Mouse (Mus musculus) neural tube, embryonic 11.5 days (tissue): ENCODE measurements around the gene Gm17571. TPM values are rescaled to one million over a fixed set of nuclear protein-coding genes. Genes with fewer than 3 reads are reported as not detected.

Experiments used
- ATAC-seq: fragments of 200-750 bp; cut with Nextera tagmentation; 2 replicates; pipeline ENCODE4 v1.8.0; 2017; ENCODE audit warnings: moderate number of reproducible peaks, mild to moderate bottlenecking, moderate TSS enrichment, moderate library complexity; ENCODE audit not compliant: insufficient read depth, low FRiP score, low TSS enrichment
- DNase-seq: peaks from one replicate; pipeline ENCODE4 v3.0.0-alpha.2; 2015; ENCODE audit warnings: low spot score
- H3K27ac ChIP-seq: fragments of 300-500 bp; sonication (generic); 2 replicates; pipeline ENCODE4 v1.5.1; 2014; ENCODE audit warnings: low read depth, mild to moderate bottlenecking, low read length
- H3K27me3 ChIP-seq: fragments of 300-500 bp; sonication (generic); 2 replicates; pipeline ENCODE4 v1.6.1; 2014; ENCODE audit warnings: mild to moderate bottlenecking, low read length, mixed read lengths; ENCODE audit not compliant: control insufficient read depth, insufficient read depth
- H3K36me3 ChIP-seq: fragments of 300-500 bp; sonication (generic); 2 replicates; pipeline ENCODE4 v1.6.1; 2014; ENCODE audit warnings: mild to moderate bottlenecking, low read length, moderate library complexity, mixed read lengths; ENCODE audit not compliant: control insufficient read depth, insufficient read depth
- H3K4me1 ChIP-seq: fragments of 300-500 bp; sonication (generic); 2 replicates; pipeline ENCODE4 v1.6.1; 2014; ENCODE audit warnings: low read length, mixed read lengths; ENCODE audit not compliant: control insufficient read depth, insufficient read depth
- H3K4me2 ChIP-seq: fragments of 300-500 bp; sonication (generic); 2 replicates; pipeline ENCODE4 v1.6.1; 2014; ENCODE audit warnings: low read depth, mild to moderate bottlenecking, moderate library complexity
- H3K4me3 ChIP-seq: fragments of 300-500 bp; sonication (generic); 2 replicates; pipeline ENCODE4 v1.5.1; 2014; ENCODE audit warnings: low read depth, low read length
- H3K9ac ChIP-seq: fragments of 300-500 bp; sonication (generic); 2 replicates; pipeline ENCODE4 v1.6.1; 2014; ENCODE audit warnings: mild to moderate bottlenecking, low read length
- H3K9me3 ChIP-seq: fragments of 300-500 bp; sonication (generic); 2 replicates; pipeline ENCODE4 v1.6.1; 2016; ENCODE audit warnings: low read length; ENCODE audit not compliant: control insufficient read depth
- WGBS: fragments of 180-500 bp; shearing (Covaris S2); extraction: QIAGEN DNeasy Blood & Tissue Kit; methylation state at CpG from one replicate; pipeline ENCODE4 v1.1.7; 2014; 5-methylcytosine and 5-hydroxymethylcytosine counted together
- polyA plus RNA-seq: library from polyadenylated mRNA; unstranded; fragments of >200 nt; fragmentation: Nextera tagmentation; extraction: Ambion mirVana; gene quantifications from 2 replicates; pipeline ENCODE4 v1.2.1, GENCODE M21; 2014

The Gm17571 gene
- polyA plus RNA-seq, 1 experiment from 2014 or later, result not detected

DNA sequence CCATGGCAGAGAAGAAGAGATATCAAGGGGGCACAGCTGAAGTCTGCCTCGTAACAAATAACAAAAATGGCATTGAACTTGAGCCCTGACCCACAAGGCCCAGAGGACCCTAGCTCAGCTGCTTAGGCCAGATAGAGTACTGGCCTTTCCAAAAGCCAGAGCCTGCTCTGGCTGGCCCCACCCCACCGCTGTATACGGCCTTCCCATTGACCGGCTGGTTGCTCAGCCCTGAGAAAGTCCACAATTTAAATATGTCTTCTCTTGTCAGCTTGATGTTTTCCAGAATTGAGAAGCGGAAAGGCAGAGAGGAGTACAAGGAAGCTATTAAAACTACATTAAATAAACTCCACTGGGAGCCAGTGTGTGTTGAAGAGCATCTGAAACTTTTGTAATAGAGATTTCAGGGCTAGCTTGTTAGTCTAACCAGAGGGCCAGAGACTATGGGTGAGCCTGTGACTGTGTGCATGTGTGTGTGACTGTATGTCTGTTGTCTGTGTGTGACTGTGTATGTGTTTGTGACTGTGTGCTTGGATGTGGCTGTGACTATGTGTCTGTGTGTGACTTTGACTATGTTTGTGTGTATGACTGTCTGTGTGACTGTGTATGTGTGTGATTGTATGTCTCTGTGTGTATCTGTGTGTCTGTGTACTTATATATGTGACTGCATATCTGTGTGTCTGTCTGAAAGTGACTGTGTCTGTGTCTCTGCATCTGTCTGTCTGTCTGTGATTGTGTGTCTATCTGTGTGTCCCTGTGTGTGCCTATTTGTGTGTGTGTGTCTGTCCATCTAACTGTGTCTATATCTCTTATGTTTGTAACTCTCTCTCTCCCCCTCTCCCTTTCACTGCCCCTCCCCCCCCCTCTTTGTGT is 36.9 kb upstream of the Gm17571 start:
- peaks cover 14% of the 10 kb centered on the region for H3K4me1 ChIP-seq
- H3K4me2 ChIP-seq, result no peak overlapping the region
- H3K4me3 ChIP-seq, result no peak overlapping the region
- no peaks in the 10 kb centered on the region for H3K27me3 ChIP-seq
- no peaks in the 10 kb centered on the region for H3K36me3 ChIP-seq
- ATAC-seq (no peak), DNase-seq (no peak)
- H3K9ac ChIP-seq, result no peak overlapping the region
- H3K27ac ChIP-seq, result no peak overlapping the region
- WGBS, result 70% methylated on average over 5 of the region's 5 CpGs
- no peaks in the 10 kb centered on the region for H3K9me3 ChIP-seq

DNA sequence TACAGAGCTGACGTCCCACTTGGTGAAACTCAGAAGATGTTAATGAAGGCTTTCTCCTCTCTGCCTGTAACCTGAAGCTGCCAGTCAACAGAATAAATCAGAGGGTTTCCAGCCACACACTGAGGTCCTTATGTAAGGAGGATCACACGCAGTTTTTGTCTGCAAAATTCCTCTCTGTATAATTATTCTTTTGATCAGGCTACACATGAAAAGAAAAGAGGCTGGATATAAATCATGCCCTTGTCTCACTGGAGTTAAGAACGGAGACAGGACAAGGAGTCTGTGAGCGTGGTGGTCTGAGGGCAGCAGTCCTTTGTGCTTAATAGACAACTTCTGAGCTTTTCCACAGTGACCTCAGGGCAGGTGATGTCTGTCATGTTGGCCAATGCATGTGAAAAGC is 32.7 kb upstream of the Gm17571 start:
- ATAC-seq, result peak; percentile 81
- WGBS, result 11% methylated on average over 4 of the region's 4 CpGs
- Histone ChIP-seq H3K4me1 (peaks cover 14% of the 10 kb centered on the region), H3K27me3 (no peaks in the 10 kb centered on the region), H3K4me3 (no peak overlapping the region), H3K27ac (0 out of 2 replicates have a peak overlapping the region, but pooled peaks have one; percentile 60), H3K4me2 (no peak overlapping the region), H3K36me3 (no peaks in the 10 kb centered on the region), H3K9me3 (no peaks in the 10 kb centered on the region), H3K9ac (no peak overlapping the region)
- DNase-seq, result peak; percentile 45

DNA sequence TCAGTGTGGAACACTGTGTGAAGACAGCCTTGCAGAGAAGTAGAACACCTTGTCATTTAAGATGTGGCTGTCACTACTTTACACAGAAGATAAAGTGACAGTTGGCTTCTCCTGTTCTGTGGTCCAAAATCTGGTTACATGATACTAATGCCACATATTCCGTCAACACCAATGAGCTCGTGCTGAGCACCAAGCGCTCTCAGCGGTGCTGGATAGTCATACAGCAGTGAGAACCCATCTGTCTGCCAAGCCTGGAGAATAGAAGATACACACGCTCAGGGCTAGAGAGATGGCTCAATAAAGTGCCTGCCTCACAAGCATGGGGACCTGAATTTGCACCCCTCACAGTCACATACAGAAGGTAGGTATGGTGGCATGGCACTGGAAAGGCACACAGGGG is 28.4 kb upstream of the Gm17571 start:
- Histone ChIP-seq H3K27me3 (no peaks in the 10 kb centered on the region), H3K9me3 (no peaks in the 10 kb centered on the region), H3K27ac (no peak overlapping the region), H3K4me3 (no peak overlapping the region), H3K9ac (no peak overlapping the region), H3K4me2 (no peak overlapping the region), H3K36me3 (no peaks in the 10 kb centered on the region), H3K4me1 (peaks cover 12% of the 10 kb centered on the region; the same call in 1 of the 2 replicates)
- ATAC-seq (no peak), DNase-seq (no peak)
- 92% methylated on average over 5 of the region's 5 CpGs for WGBS

DNA sequence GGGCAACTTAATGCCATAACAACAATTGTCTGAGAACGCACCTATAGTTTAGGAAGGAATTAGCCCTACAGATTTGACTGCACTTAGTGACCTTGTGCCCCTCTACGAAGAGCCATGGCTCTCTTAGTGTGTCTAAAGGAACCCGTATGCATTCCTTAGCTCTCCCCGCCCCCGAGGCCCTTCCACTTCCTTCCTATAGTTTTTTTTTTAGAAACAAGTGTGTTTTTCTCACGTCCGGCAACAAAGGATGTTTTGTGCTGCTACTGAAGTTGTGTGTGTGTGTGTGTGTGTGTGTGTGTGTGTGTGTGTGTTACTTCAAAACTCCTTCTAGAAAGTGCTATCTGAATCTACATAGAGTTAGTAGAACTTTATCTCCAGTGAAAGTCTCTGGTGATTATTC is 23.5 kb upstream of the Gm17571 start:
- Histone ChIP-seq H3K27ac (no peak overlapping the region), H3K4me3 (no peak overlapping the region), H3K9me3 (no peaks in the 10 kb centered on the region), H3K36me3 (no peaks in the 10 kb centered on the region), H3K4me1 (peaks cover 6% of the 10 kb centered on the region; the same call in 1 of the 2 replicates), H3K27me3 (no peaks in the 10 kb centered on the region), H3K4me2 (no peak overlapping the region), H3K9ac (no peak overlapping the region)
- WGBS, result 51% methylated on average over 7 of the region's 7 CpGs
- DNase-seq, result no peak
- ATAC-seq, result no peak

DNA sequence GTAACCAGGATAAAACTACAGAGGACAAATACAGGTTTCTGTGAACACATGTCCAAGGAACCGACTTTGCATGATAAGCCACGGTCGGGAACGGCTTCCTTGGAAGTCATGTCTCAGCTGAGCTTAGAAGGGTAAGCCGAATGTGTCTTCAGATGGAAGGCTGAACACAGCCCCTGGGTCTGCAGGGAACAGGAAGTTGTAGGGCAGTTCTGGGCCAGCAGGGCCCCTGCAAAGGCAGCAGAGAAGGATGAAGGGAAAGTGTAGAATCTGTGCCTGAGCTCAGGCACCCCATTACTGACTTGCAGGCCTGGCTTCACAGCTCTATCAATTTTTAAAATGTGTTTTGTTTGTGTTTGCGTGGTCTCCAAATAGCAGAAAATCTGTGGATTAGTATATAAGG is 22.2 kb upstream of the Gm17571 start:
- no peak overlapping the region for H3K9ac ChIP-seq
- peaks cover 6% of the 10 kb centered on the region; the same call in 1 of the 2 replicates for H3K4me1 ChIP-seq
- no peak for ATAC-seq
- no peak for DNase-seq
- H3K27me3 ChIP-seq, result no peaks in the 10 kb centered on the region
- no peak overlapping the region for H3K4me3 ChIP-seq
- H3K4me2 ChIP-seq, result no peak overlapping the region
- no peaks in the 10 kb centered on the region for H3K36me3 ChIP-seq
- H3K9me3 ChIP-seq, result no peaks in the 10 kb centered on the region
- WGBS, result 88% methylated on average over 6 of the region's 6 CpGs
- H3K27ac ChIP-seq, result no peak overlapping the region

DNA sequence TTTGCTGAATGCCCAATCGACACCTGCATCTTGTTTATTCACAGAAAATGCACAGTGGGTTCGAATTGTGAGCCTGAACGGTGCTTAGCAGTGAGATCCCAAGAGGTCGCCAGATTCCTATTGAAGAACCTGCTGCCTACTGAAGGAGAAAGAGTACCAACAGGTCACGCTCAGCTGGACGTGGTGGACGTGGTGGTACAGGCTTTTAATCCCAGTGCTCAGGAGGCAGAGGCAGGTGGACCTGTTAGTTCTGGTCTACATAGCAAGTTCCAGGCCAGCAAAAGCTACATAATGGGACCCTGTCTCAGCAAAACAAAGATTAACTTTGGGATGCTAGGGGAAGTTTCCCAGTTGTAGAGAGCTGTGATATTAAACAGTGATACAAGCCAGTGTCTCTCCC is 21.2 kb upstream of the Gm17571 start:
- Histone ChIP-seq H3K4me1 (peaks cover 6% of the 10 kb centered on the region; the same call in 1 of the 2 replicates), H3K9ac (no peak overlapping the region), H3K27ac (no peak overlapping the region), H3K36me3 (no peaks in the 10 kb centered on the region), H3K4me3 (no peak overlapping the region), H3K27me3 (no peaks in the 10 kb centered on the region), H3K9me3 (no peaks in the 10 kb centered on the region), H3K4me2 (no peak overlapping the region)
- WGBS, result 79% methylated on average over 7 of the region's 7 CpGs
- no peak for DNase-seq
- no peak for ATAC-seq

DNA sequence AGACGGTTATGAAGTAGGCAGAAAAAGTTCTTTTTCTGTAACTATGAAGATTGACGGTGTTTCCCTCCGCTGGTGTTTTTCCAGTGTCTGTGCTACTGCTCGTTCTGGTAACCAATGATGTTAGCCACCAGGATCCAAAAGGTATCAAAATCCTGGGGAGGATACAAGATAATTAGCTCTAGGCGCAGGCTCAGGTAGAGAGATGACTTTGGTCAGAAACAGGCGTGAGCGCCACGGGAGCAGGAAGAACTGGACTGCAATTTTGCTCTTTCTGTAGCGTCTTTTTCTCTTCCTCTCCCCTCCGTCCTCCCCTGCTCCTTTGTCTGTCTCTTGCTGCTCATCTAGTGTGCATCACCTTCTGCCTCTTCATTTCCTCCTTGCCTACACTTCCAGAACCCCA is 20.3 kb upstream of the Gm17571 start:
- no peaks in the 10 kb centered on the region for H3K9me3 ChIP-seq
- H3K9ac ChIP-seq, result no peak overlapping the region
- no peaks in the 10 kb centered on the region for H3K36me3 ChIP-seq
- peaks cover 6% of the 10 kb centered on the region; the same call in 1 of the 2 replicates for H3K4me1 ChIP-seq
- H3K27ac ChIP-seq, result no peak overlapping the region
- WGBS, result 82% methylated on average over 10 of the region's 10 CpGs
- H3K4me2 ChIP-seq, result no peak overlapping the region
- DNase-seq (no peak), ATAC-seq (no peak)
- no peak overlapping the region for H3K4me3 ChIP-seq
- no peaks in the 10 kb centered on the region for H3K27me3 ChIP-seq

DNA sequence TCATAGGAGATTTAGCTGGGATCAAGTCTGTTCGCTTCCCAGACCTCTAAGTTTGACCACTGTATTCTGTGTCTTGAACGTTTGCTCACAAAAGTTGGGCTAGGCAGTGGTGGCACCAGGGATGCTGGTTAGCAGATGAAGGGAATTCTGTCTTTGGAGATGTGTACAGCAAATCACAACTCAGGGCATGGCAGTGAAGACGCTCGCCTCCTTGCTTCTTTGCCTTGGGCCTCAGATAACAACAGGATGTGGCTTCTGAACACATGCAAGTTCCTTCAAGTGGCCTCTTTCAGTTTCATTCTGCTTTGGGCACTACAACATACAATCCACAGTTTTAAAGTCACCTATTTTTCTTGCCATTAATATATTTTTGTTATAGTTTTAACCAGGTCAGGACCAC is 19.8 kb upstream of the Gm17571 start:
- no peak for DNase-seq
- Histone ChIP-seq H3K4me2 (no peak overlapping the region), H3K4me3 (no peak overlapping the region), H3K36me3 (no peaks in the 10 kb centered on the region), H3K9ac (no peak overlapping the region), H3K9me3 (no peaks in the 10 kb centered on the region), H3K27me3 (no peaks in the 10 kb centered on the region), H3K4me1 (peaks cover 6% of the 10 kb centered on the region; the same call in 1 of the 2 replicates), H3K27ac (no peak overlapping the region)
- 80% methylated on average over 4 of the region's 4 CpGs for WGBS
- ATAC-seq, result no peak
